Mouse (Mus musculus): ENCODE measurements around the gene Aldh16a1. TPM values are rescaled to one million over a fixed set of nuclear protein-coding genes. Genes with fewer than 3 reads are reported as not detected.

Aldh16a1 gene
- polyA plus RNA-seq (2015; fragmentation: Nextera tagmentation; extraction: Ambion mirVana), result 19.5 and 26.8 TPM in 2 replicates

- peak; percentile 95 for ATAC-seq (ENCODE audit: low FRiP score)
- Histone ChIP-seq H3K4me1 (peaks cover 26% of the 10 kb centered on the region), H3K27ac (replicated peaks) (peak within 1 kb of the TSS; percentile 99), H3K36me3 (peaks cover 19% of the 10 kb centered on the region), H3K27me3 (replicated peaks) (no peaks in the 10 kb centered on the region), H3K9ac (replicated peaks) (peak within 1 kb of the TSS; percentile 74), H3K9me3 (replicated peaks) (no peaks in the 10 kb centered on the region), H3K4me3 (replicated peaks) (peak within 1 kb of the TSS; percentile 78), H3K4me2 (peak within 1 kb of the TSS; percentile 63)
- 5% methylated on average over 69 of the region's 69 CpGs for WGBS
Observed at GRCm38 (mm10) chr7:45154096-45154992, at the start of gene Aldh16a1, which contains the start of gene Pih1d1. TSS of gene Aldh16a1 (minus strand) at chr7:45154584. TSS of gene Pih1d1 (plus strand) at chr7:45154303.

GRCm38 (mm10) chr7:45202654-45203053 is 48.3 kb upstream of the Aldh16a1 start:
- Histone ChIP-seq H3K27me3 (replicated peaks) (peaks cover 3% of the 10 kb centered on the region; the same call in 1 of the 2 replicates), H3K4me1 (peaks cover 8% of the 10 kb centered on the region), H3K4me2 (no peak overlapping the region), H3K9me3 (replicated peaks) (no peaks in the 10 kb centered on the region), H3K9ac (replicated peaks) (no peak overlapping the region), H3K4me3 (replicated peaks) (no peak overlapping the region), H3K36me3 (no peaks in the 10 kb centered on the region), H3K27ac (replicated peaks) (no peak overlapping the region)
- ATAC-seq (ENCODE audit: low FRiP score), result no peak
- 66% methylated on average over 10 of the region's 10 CpGs for WGBS

GRCm38 (mm10) chr7:45198961-45199360 is 44.6 kb upstream of the Aldh16a1 start:
- no peak overlapping the region for H3K27ac ChIP-seq (replicated peaks)
- H3K9ac ChIP-seq (replicated peaks), result no peak overlapping the region
- H3K4me1 ChIP-seq, result peaks cover 4% of the 10 kb centered on the region
- H3K9me3 ChIP-seq (replicated peaks), result no peaks in the 10 kb centered on the region
- peaks cover 6% of the 10 kb centered on the region; the same call in 1 of the 2 replicates for H3K27me3 ChIP-seq (replicated peaks)
- no peak overlapping the region for H3K4me2 ChIP-seq
- ATAC-seq (ENCODE audit: low FRiP score), result no peak
- 87% methylated on average over 11 of the region's 11 CpGs for whole genome bisulfite sequencing
- no peaks in the 10 kb centered on the region for H3K36me3 ChIP-seq
- no peak overlapping the region for H3K4me3 ChIP-seq (replicated peaks)

- WGBS, result 12% methylated on average over 5 of the region's 5 CpGs
- Histone ChIP-seq H3K4me1 (0 out of 2 replicates have a peak, but pooled peaks cover 4% of the 10 kb centered on the region), H3K4me3 (replicated peaks) (no peak overlapping the region), H3K4me2 (no peak overlapping the region), H3K27ac (replicated peaks) (no peak overlapping the region), H3K36me3 (no peaks in the 10 kb centered on the region), H3K9me3 (replicated peaks) (no peaks in the 10 kb centered on the region), H3K27me3 (replicated peaks) (peaks cover 6% of the 10 kb centered on the region; the same call in 1 of the 2 replicates), H3K9ac (replicated peaks) (no peak overlapping the region)
- peak; percentile 70; the same call in 1 of the 2 replicates for ATAC-seq (ENCODE audit: low FRiP score)
Observed at GRCm38 (mm10) chr7:45198435-45198834, 44.1 kb upstream of the Aldh16a1 start.

GRCm38 (mm10) chr7:45196994-45197393 is 42.6 kb upstream of the Aldh16a1 start:
- H3K4me3 ChIP-seq (replicated peaks), result no peak overlapping the region
- no peak overlapping the region for H3K9ac ChIP-seq (replicated peaks)
- H3K4me2 ChIP-seq, result no peak overlapping the region
- ATAC-seq (ENCODE audit: low FRiP score), result no peak
- 72% methylated on average over 5 of the region's 5 CpGs for WGBS
- 0 out of 2 replicates have a peak, but pooled peaks cover 4% of the 10 kb centered on the region for H3K4me1 ChIP-seq
- H3K36me3 ChIP-seq, result no peaks in the 10 kb centered on the region
- peaks cover 6% of the 10 kb centered on the region; the same call in 1 of the 2 replicates for H3K27me3 ChIP-seq (replicated peaks)
- no peaks in the 10 kb centered on the region for H3K9me3 ChIP-seq (replicated peaks)
- H3K27ac ChIP-seq (replicated peaks), result no peak overlapping the region

GRCm38 (mm10) chr7:45196176-45196535 is 41.8 kb upstream of the Aldh16a1 start:
- Histone ChIP-seq H3K4me2 (no peak overlapping the region), H3K9ac (replicated peaks) (no peak overlapping the region), H3K27ac (replicated peaks) (no peak overlapping the region), H3K36me3 (no peaks in the 10 kb centered on the region), H3K9me3 (replicated peaks) (no peaks in the 10 kb centered on the region), H3K27me3 (replicated peaks) (peaks cover 6% of the 10 kb centered on the region; the same call in 1 of the 2 replicates), H3K4me3 (replicated peaks) (no peak overlapping the region), H3K4me1 (0 out of 2 replicates have a peak, but pooled peaks cover 4% of the 10 kb centered on the region)
- ATAC-seq (ENCODE audit: low FRiP score), result no peak
- 85% methylated on average over 4 of the region's 4 CpGs for WGBS

- Histone ChIP-seq H3K4me1 (0 out of 2 replicates have a peak, but pooled peaks cover 4% of the 10 kb centered on the region), H3K4me2 (no peak overlapping the region), H3K27me3 (replicated peaks) (peaks cover 6% of the 10 kb centered on the region; the same call in 1 of the 2 replicates), H3K9ac (replicated peaks) (no peak overlapping the region), H3K36me3 (no peaks in the 10 kb centered on the region), H3K4me3 (replicated peaks) (no peak overlapping the region), H3K27ac (replicated peaks) (no peak overlapping the region), H3K9me3 (replicated peaks) (no peaks in the 10 kb centered on the region)
- no peak for ATAC-seq (ENCODE audit: low FRiP score)
- 66% methylated on average over 13 of the region's 13 CpGs for WGBS
Observed at GRCm38 (mm10) chr7:45195341-45196175, 41.2 kb upstream of the Aldh16a1 start.

- Histone ChIP-seq H3K27me3 (replicated peaks) (peaks cover 12% of the 10 kb centered on the region), H3K4me3 (replicated peaks) (no peak overlapping the region), H3K9me3 (replicated peaks) (no peaks in the 10 kb centered on the region), H3K4me2 (no peak overlapping the region), H3K27ac (replicated peaks) (no peak overlapping the region), H3K9ac (replicated peaks) (no peak overlapping the region), H3K36me3 (no peaks in the 10 kb centered on the region), H3K4me1 (0 out of 2 replicates have a peak, but pooled peaks cover 4% of the 10 kb centered on the region)
- ATAC-seq (ENCODE audit: low FRiP score), result no peak
- WGBS, result 77% methylated on average over 17 of the region's 17 CpGs
Observed at GRCm38 (mm10) chr7:45193871-45194785, 39.7 kb upstream of the Aldh16a1 start.

GRCm38 (mm10) chr7:45193406-45193805 is 39.0 kb upstream of the Aldh16a1 start:
- no peaks in the 10 kb centered on the region for H3K36me3 ChIP-seq
- H3K27ac ChIP-seq (replicated peaks), result no peak overlapping the region
- no peak overlapping the region for H3K4me2 ChIP-seq
- peaks cover 19% of the 10 kb centered on the region for H3K27me3 ChIP-seq (replicated peaks)
- H3K4me1 ChIP-seq, result 0 out of 2 replicates have a peak, but pooled peaks cover 4% of the 10 kb centered on the region
- H3K9ac ChIP-seq (replicated peaks), result no peak overlapping the region
- no peak overlapping the region for H3K4me3 ChIP-seq (replicated peaks)
- WGBS, result 67% methylated on average over 5 of the region's 5 CpGs
- ATAC-seq (ENCODE audit: low FRiP score), result no peak
- H3K9me3 ChIP-seq (replicated peaks), result no peaks in the 10 kb centered on the region

GRCm38 (mm10) chr7:45192585-45193310 is 38.4 kb upstream of the Aldh16a1 start:
- Histone ChIP-seq H3K4me3 (replicated peaks) (no peak overlapping the region), H3K4me2 (no peak overlapping the region), H3K9ac (replicated peaks) (no peak overlapping the region), H3K4me1 (no peaks in the 10 kb centered on the region), H3K9me3 (replicated peaks) (no peaks in the 10 kb centered on the region), H3K36me3 (no peaks in the 10 kb centered on the region), H3K27ac (replicated peaks) (no peak overlapping the region), H3K27me3 (replicated peaks) (peaks cover 20% of the 10 kb centered on the region)
- ATAC-seq (ENCODE audit: low FRiP score), result no peak
- WGBS, result 87% methylated on average over 7 of the region's 7 CpGs
